38 mouse cellular contexts compared by ENCODE assay signal in genomic region chr15:82640201-82640600, GRCm38 (mm10). TPM values are rescaled to one million over a fixed set of nuclear protein-coding genes. Genes with fewer than 3 reads are reported as not detected.
"Had no signal": no experiment of that assay in that cellular context is flagged by ENCODE, and none has a peak within 500 bp of the region (broad histone marks: within the 10 kb centered on the region; RNA-seq: fewer than 3 reads in every experiment).

No protein-coding gene starts in this region.

- H3K4me3 ChIP-seq: gastrocnemius, adult 2 months; heart, embryonic 13.5 days; heart, embryonic 15.5 days; hindbrain, embryonic 10.5 days; hindbrain, embryonic 12.5 days; layer of hippocampus, adult 2 months; left cerebral cortex, adult 2 months; limb, embryonic 12.5 days; liver, embryonic 13.5 days; liver, embryonic 15.5 days had no signal

- H3K9ac ChIP-seq: forebrain, postnatal 0 days; heart, embryonic 13.5 days; heart, embryonic 15.5 days; hindbrain, embryonic 12.5 days; hindbrain, embryonic 14.5 days; limb, embryonic 12.5 days; liver, embryonic 13.5 days; liver, embryonic 15.5 days had no signal

- H3K9me3 ChIP-seq: heart, embryonic 13.5 days; heart, embryonic 15.5 days; hindbrain, embryonic 10.5 days; hindbrain, embryonic 12.5 days; limb, embryonic 12.5 days; liver, embryonic 13.5 days; liver, embryonic 15.5 days had no signal

- DNase-seq: forebrain, postnatal 0 days; gastrocnemius, adult 2 months; gastrocnemius, postnatal 10 days; gastrocnemius, postnatal 25 days; heart, adult 18-20 months; heart, postnatal 4 days; kidney, adult 18-20 months; kidney, adult 8-10 months; kidney, postnatal 10 days; kidney, postnatal 25 days; kidney, postnatal 4 days; liver, embryonic 13.5 days had no signal

- H3K27me3 ChIP-seq: heart, embryonic 13.5 days; heart, embryonic 15.5 days; hindbrain, embryonic 12.5 days; limb, embryonic 12.5 days; liver, embryonic 13.5 days; liver, embryonic 15.5 days had no signal

- H3K4me1 ChIP-seq: heart, embryonic 13.5 days; heart, embryonic 15.5 days; limb, embryonic 12.5 days had no signal

- H3K36me3 ChIP-seq: heart, embryonic 13.5 days; heart, embryonic 15.5 days; hindbrain, embryonic 10.5 days; hindbrain, embryonic 12.5 days; limb, embryonic 12.5 days; liver, embryonic 13.5 days; liver, embryonic 15.5 days had no signal

- H3K27ac ChIP-seq: gastrocnemius, adult 2 months; heart, embryonic 13.5 days; heart, embryonic 15.5 days; hindbrain, embryonic 10.5 days; hindbrain, embryonic 12.5 days; hindbrain, embryonic 14.5 days; layer of hippocampus, adult 2 months; left cerebral cortex, adult 2 months; limb, embryonic 12.5 days; liver, embryonic 13.5 days; liver, embryonic 15.5 days had no signal

- ATAC-seq: forebrain, postnatal 0 days; hindbrain, embryonic 16.5 days; inflammation-experienced regulatory T-cells, adult 6 months; intestine, postnatal 0 days had no signal

- H3K4me2 ChIP-seq: heart, embryonic 11.5 days; heart, embryonic 13.5 days; heart, embryonic 15.5 days; hindbrain, embryonic 12.5 days; hindbrain, embryonic 14.5 days; limb, embryonic 12.5 days; liver, embryonic 11.5 days; liver, embryonic 13.5 days; liver, embryonic 15.5 days had no signal

RNA-seq across cellular contexts. Expression of gene Cyp2d34, which starts 19.5 kb away (rescaled TPM):
- total RNA-seq: forebrain, postnatal 0 days; gastrocnemius, adult 2 months; gastrocnemius, postnatal 10 days; gastrocnemius, postnatal 25 days; gastrocnemius, postnatal 4 days; granulocyte monocyte progenitor cell, adult 5-6 weeks; heart, adult 18-20 months; heart, adult 8-10 months; heart, postnatal 25 days; heart, postnatal 4 days; layer of hippocampus, adult 2 months; layer of hippocampus, postnatal 10 days; layer of hippocampus, postnatal 25 days; left cerebral cortex, adult 2 months; left cerebral cortex, postnatal 14 days; left cerebral cortex, postnatal 36 days had no signal
- polyA plus RNA-seq: forebrain, postnatal 0 days; heart, embryonic 11.5 days; heart, embryonic 13.5 days; heart, embryonic 15.5 days; heart, postnatal 0 days; hindbrain, embryonic 10.5 days; hindbrain, embryonic 12.5 days; hindbrain, embryonic 14.5 days; hindbrain, embryonic 16.5 days; inflammation-experienced regulatory T-cells, adult 6 months; kidney, embryonic 14.5 days; kidney, embryonic 16.5 days; limb, embryonic 12.5 days; limb, embryonic 14.5 days; liver, embryonic 11.5 days; liver, embryonic 13.5 days; liver, embryonic 15.5 days had no signal
